Mouse (Mus musculus) CD4-positive, CD25-positive, alpha-beta regulatory T cell, adult 4 months (primary cell): ENCODE measurements around the gene Fndc4. TPM values are rescaled to one million over a fixed set of nuclear protein-coding genes. Genes with fewer than 3 reads are reported as not detected.

Source experiments
- ATAC-seq: one replicate; pipeline ENCODE4 v1.8.0; 2017
- polyA plus RNA-seq, 2 experiments: library from polyadenylated mRNA; unstranded; fragments of 100-300 nt; shearing (Covaris generic); gene quantifications; one replicate each; pipeline ENCODE4 v1.2.1; 2017

Gene Fndc4
- polyA plus RNA-seq, 2 experiments from 2014 or later, result not detected

GRCm38 (mm10) chr5:31255971-31256370 lies 39.9 kb downstream of the Fndc4 start:
- peak; percentile 46 for ATAC-seq

GRCm38 (mm10) chr5:31255381-31255780 lies 40.5 kb downstream of the Fndc4 start:
- no peak for ATAC-seq

GRCm38 (mm10) chr5:31254901-31255300 lies 41.0 kb downstream of the Fndc4 start:
- ATAC-seq, result no peak

- ATAC-seq, result no peak
These were observed 41.4 kb downstream of the Fndc4 start for GRCm38 (mm10) chr5:31254452-31254851.

GRCm38 (mm10) chr5:31253806-31254205 lies 42.1 kb downstream of the Fndc4 start:
- ATAC-seq, result no peak

GRCm38 (mm10) chr5:31252795-31253545 lies 42.9 kb downstream of the Fndc4 start:
- no peak for ATAC-seq

GRCm38 (mm10) chr5:31252151-31252550 lies 43.7 kb downstream of the Fndc4 start:
- no peak for ATAC-seq

- ATAC-seq, result peak; percentile 63
These were observed 44.3 kb downstream of the Fndc4 start, which contains the start of gene Krtcap3 for GRCm38 (mm10) chr5:31251541-31252101. TSS of gene Krtcap3 (plus strand) at chr5:31251691.

- ATAC-seq, result no peak
These were observed 45.2 kb downstream of the Fndc4 start for GRCm38 (mm10) chr5:31250716-31251115.

Other genes starting within 250 kb of the Fndc4 start
- gene Atraid, start 247.8 kb downstream of the Fndc4 start, polyA plus RNA-seq, result 10 to 100 TPM; 80.7 to 89.3 TPM
- 1 to 10 TPM; 6.5 to 7.9 TPM for gene Slc5a6, start 247.2 kb downstream of the Fndc4 start, polyA plus RNA-seq
- gene Cad, start 241.3 kb downstream of the Fndc4 start, polyA plus RNA-seq, result 10 to 100 TPM in 1 of 2 experiments, 1 to 10 TPM in 1; 7.7 to 14.0 TPM
- not detected for gene Dnajc5g, start 189.8 kb downstream of the Fndc4 start, polyA plus RNA-seq
- not detected for gene Slc30a3, start 187.8 kb downstream of the Fndc4 start, polyA plus RNA-seq
- not detected for gene Trim54, start 179.4 kb downstream of the Fndc4 start, polyA plus RNA-seq
- not detected for gene Ucn, start 157.3 kb downstream of the Fndc4 start, polyA plus RNA-seq
- 10 to 100 TPM; 64.4 to 66.7 TPM for gene Mpv17, start 141.8 kb downstream of the Fndc4 start, polyA plus RNA-seq
- gene Gm29609, start 116.2 kb downstream of the Fndc4 start, polyA plus RNA-seq, result 1 to 10 TPM; 1.2 to 1.5 TPM
- 100 to 1,000 TPM in 1 of 2 experiments, 10 to 100 TPM in 1; 70.2 to 126 TPM for gene Gtf3c2, start 115.9 kb downstream of the Fndc4 start, polyA plus RNA-seq
- gene Snx17, start 102.9 kb downstream of the Fndc4 start, polyA plus RNA-seq, result 100 to 1,000 TPM; 111 to 171 TPM
- 10 to 100 TPM; 47.9 to 49.1 TPM for gene Eif2b4, start 102.7 kb downstream of the Fndc4 start, polyA plus RNA-seq
- gene Zfp513, start 93.8 kb downstream of the Fndc4 start, polyA plus RNA-seq, result 1 to 10 TPM; 4.6 to 6.7 TPM
- gene Ppm1g, start 75.4 kb downstream of the Fndc4 start, polyA plus RNA-seq, result 10 to 100 TPM; 45.9 to 50.4 TPM
- 10 to 100 TPM; 91.5 to 96.5 TPM for gene Nrbp1, start 55.2 kb downstream of the Fndc4 start, polyA plus RNA-seq
- not detected for gene Gm9970, start 54.8 kb downstream of the Fndc4 start, polyA plus RNA-seq
- gene Krtcap3, start 44.4 kb downstream of the Fndc4 start, polyA plus RNA-seq, result 10 to 100 TPM; 28.0 to 30.7 TPM
- 1 to 10 TPM; 4.8 to 10.0 TPM for gene Ift172, start 5.0 kb downstream of the Fndc4 start, polyA plus RNA-seq
- gene Gckr, start 1.4 kb upstream of the Fndc4 start, polyA plus RNA-seq, result not detected
- 10 to 100 TPM; 37.1 to 50.1 TPM for gene Zfp512, start 156.4 kb upstream of the Fndc4 start, polyA plus RNA-seq
- gene 4930548H24Rik, start 189.7 kb upstream of the Fndc4 start, polyA plus RNA-seq, result under 1 TPM in 1 of 2 experiments, not detected in 1; 0.71 TPM
- 10 to 100 TPM; 48.2 to 60.4 TPM for gene Gpn1, start 198.7 kb upstream of the Fndc4 start, polyA plus RNA-seq
- gene Slc4a1ap, start 230.9 kb upstream of the Fndc4 start, polyA plus RNA-seq, result 10 to 100 TPM; 21.8 to 31.2 TPM
- 10 to 100 TPM; 16.4 to 24.3 TPM for gene Supt7l, start 231.7 kb upstream of the Fndc4 start, polyA plus RNA-seq